Mouse (Mus musculus): Measurements from ENCODE around the gene Hoxd9.

Gene Hoxd9

GRCm38 (mm10) chr2:74697567-74698121 lies at the start of gene Hoxd9:
Hoxd9 (plus strand) TSS chr2:74697727.
- DNase-seq (ENCODE audit: low spot score) = no peak

- DNase-seq (ENCODE audit: low spot score) = no peak
Observed at GRCm38 (mm10) chr2:74652996-74653340, 44.6 kb upstream of the Hoxd9 start.

GRCm38 (mm10) chr2:74653781-74654535 lies 43.6 kb upstream of the Hoxd9 start:
- no peak for DNase-seq (ENCODE audit: low spot score)

GRCm38 (mm10) chr2:74654743-74655419 lies 42.6 kb upstream of the Hoxd9 start:
- DNase-seq (ENCODE audit: low spot score) = no peak

GRCm38 (mm10) chr2:74655420-74655781 lies 42.1 kb upstream of the Hoxd9 start:
- DNase-seq (ENCODE audit: low spot score) = no peak

- DNase-seq (ENCODE audit: low spot score) = no peak
Observed at GRCm38 (mm10) chr2:74655821-74656631, 41.5 kb upstream of the Hoxd9 start.

GRCm38 (mm10) chr2:74656632-74657021 lies 40.9 kb upstream of the Hoxd9 start:
- DNase-seq (ENCODE audit: low spot score) = no peak

- no peak for DNase-seq (ENCODE audit: low spot score)
Observed at GRCm38 (mm10) chr2:74657251-74658023, 40.1 kb upstream of the Hoxd9 start.

GRCm38 (mm10) chr2:74658024-74658666 lies 39.4 kb upstream of the Hoxd9 start:
- DNase-seq (ENCODE audit: low spot score) = no peak

GRCm38 (mm10) chr2:74658667-74659371 lies 38.7 kb upstream of the Hoxd9 start:
- no peak for DNase-seq (ENCODE audit: low spot score)

- no peak for DNase-seq (ENCODE audit: low spot score)
Observed at GRCm38 (mm10) chr2:74659507-74660005, 38.0 kb upstream of the Hoxd9 start, which contains the start of gene Evx2. Evx2 (minus strand) TSS chr2:74659557.

- no peak for DNase-seq (ENCODE audit: low spot score)
Observed at GRCm38 (mm10) chr2:74660421-74661375, 36.8 kb upstream of the Hoxd9 start.

GRCm38 (mm10) chr2:74661685-74662084 lies 35.8 kb upstream of the Hoxd9 start:
- DNase-seq (ENCODE audit: low spot score) = no peak

GRCm38 (mm10) chr2:74663291-74663925 lies 34.1 kb upstream of the Hoxd9 start:
- no peak for DNase-seq (ENCODE audit: low spot score)

GRCm38 (mm10) chr2:74666411-74666810 lies 31.1 kb upstream of the Hoxd9 start:
- DNase-seq (ENCODE audit: low spot score) = no peak

- no peak for DNase-seq (ENCODE audit: low spot score)
Observed at GRCm38 (mm10) chr2:74667191-74667841, 30.2 kb upstream of the Hoxd9 start.

GRCm38 (mm10) chr2:74667842-74668357 lies 29.6 kb upstream of the Hoxd9 start, which contains the start of gene Hoxd13:
Hoxd13 (plus strand) TSS chr2:74668310.
- no peak for DNase-seq (ENCODE audit: low spot score)

All from spleen, adult 12 weeks (tissue).